Mouse (Mus musculus) kidney, postnatal 14 days (tissue): ENCODE results near the gene Hps4.

ENCODE experiments used
- DNase-seq: peaks from one replicate; pipeline ENCODE4 v3.0.0; 2022; ENCODE audit warnings: mixed read lengths

Gene Hps4

GRCm38 (mm10) chr5:112324637-112325545 lies 18.0 kb upstream of the Hps4 start:
- DNase-seq: peak; percentile 65

- DNase-seq: peak; percentile 97
Measured at GRCm38 (mm10) chr5:112325546-112326445, 17.1 kb upstream of the Hps4 start, which contains the start of gene Tfip11. Gene Tfip11 (plus strand): TSS chr5:112326358.

- no peak for DNase-seq
Measured at GRCm38 (mm10) chr5:112326446-112327009, 16.4 kb upstream of the Hps4 start.

- DNase-seq: no peak
Measured at GRCm38 (mm10) chr5:112327854-112328253, 15.0 kb upstream of the Hps4 start.

GRCm38 (mm10) chr5:112329805-112330564 lies 12.9 kb upstream of the Hps4 start:
- DNase-seq: no peak

GRCm38 (mm10) chr5:112335473-112335872 lies 7.4 kb upstream of the Hps4 start:
- DNase-seq: peak; percentile 69

- no peak for DNase-seq
Measured at GRCm38 (mm10) chr5:112337004-112337403, 5.9 kb upstream of the Hps4 start.

GRCm38 (mm10) chr5:112339215-112339614 lies 3.7 kb upstream of the Hps4 start:
- no peak for DNase-seq

GRCm38 (mm10) chr5:112343205-112343595 lies 317 bp downstream of the Hps4 start:
- DNase-seq: no peak

GRCm38 (mm10) chr5:112344092-112344960 lies 1.4 kb downstream of the Hps4 start:
- DNase-seq: peak; percentile 25

GRCm38 (mm10) chr5:112346211-112346965 lies 3.5 kb downstream of the Hps4 start:
- DNase-seq: no peak

- no peak for DNase-seq
Measured at GRCm38 (mm10) chr5:112349169-112349568, 6.3 kb downstream of the Hps4 start.

GRCm38 (mm10) chr5:112355493-112355892 lies 12.6 kb downstream of the Hps4 start:
- no peak for DNase-seq

GRCm38 (mm10) chr5:112355910-112356309 lies 13.0 kb downstream of the Hps4 start, which contains the start of gene Gm6583:
Gene Gm6583 (minus strand): TSS chr5:112356033.
- DNase-seq: no peak

GRCm38 (mm10) chr5:112356322-112356721 lies 13.4 kb downstream of the Hps4 start:
- DNase-seq: peak; percentile 33

GRCm38 (mm10) chr5:112359520-112359919 lies 16.6 kb downstream of the Hps4 start:
- DNase-seq: no peak

- DNase-seq: no peak
Measured at GRCm38 (mm10) chr5:112360077-112360476, 17.2 kb downstream of the Hps4 start.

- DNase-seq: no peak
Measured at GRCm38 (mm10) chr5:112364184-112364797, 21.4 kb downstream of the Hps4 start.

- no peak for DNase-seq
Measured at GRCm38 (mm10) chr5:112366879-112367278, 24.0 kb downstream of the Hps4 start.

GRCm38 (mm10) chr5:112367338-112367737 lies 24.5 kb downstream of the Hps4 start:
- no peak for DNase-seq
